Mouse (Mus musculus) kidney, adult 11 months (tissue): ENCODE data around the gene Grin3b.

Source experiments
- DNase-seq: peaks from one replicate; pipeline ENCODE4 v3.0.0; 2022

Grin3b gene

DNA sequence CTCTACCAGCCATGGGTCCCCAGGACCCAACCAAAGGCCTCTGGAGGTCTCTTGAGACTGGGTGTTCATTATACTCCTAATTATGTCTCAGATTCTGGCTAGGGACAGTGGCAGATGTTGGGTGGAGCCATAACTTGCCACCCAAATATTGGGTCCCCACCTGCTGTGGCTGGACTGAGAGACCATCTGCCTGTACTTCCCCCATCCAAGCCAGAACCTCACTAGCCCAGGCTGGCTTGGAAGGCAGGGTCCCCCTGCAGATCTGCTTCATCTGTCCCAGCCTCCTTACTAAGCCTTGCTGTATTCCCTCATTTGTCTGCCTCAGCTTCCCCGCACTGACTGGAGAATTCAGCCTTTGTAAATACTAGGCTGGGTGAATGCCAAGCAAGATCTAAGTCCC lies 2.3 kb upstream of the Grin3b start:
- no peak for DNase-seq

GRCm38 (mm10) chr10:79969124-79969568 lies 1.4 kb upstream of the Grin3b start:
- DNase-seq = peak; percentile 69

- no peak for DNase-seq
These were observed 625 bp downstream of the Grin3b start for GRCm38 (mm10) chr10:79971183-79971497.

GRCm38 (mm10) chr10:79972831-79973230 lies 2.3 kb downstream of the Grin3b start:
- DNase-seq = no peak

GRCm38 (mm10) chr10:79974087-79974486 lies 3.6 kb downstream of the Grin3b start:
- DNase-seq = no peak

- DNase-seq = no peak
These were observed 4.2 kb downstream of the Grin3b start for GRCm38 (mm10) chr10:79974668-79975067.

GRCm38 (mm10) chr10:79976071-79976721 lies 5.7 kb downstream of the Grin3b start:
- DNase-seq = no peak

DNA sequence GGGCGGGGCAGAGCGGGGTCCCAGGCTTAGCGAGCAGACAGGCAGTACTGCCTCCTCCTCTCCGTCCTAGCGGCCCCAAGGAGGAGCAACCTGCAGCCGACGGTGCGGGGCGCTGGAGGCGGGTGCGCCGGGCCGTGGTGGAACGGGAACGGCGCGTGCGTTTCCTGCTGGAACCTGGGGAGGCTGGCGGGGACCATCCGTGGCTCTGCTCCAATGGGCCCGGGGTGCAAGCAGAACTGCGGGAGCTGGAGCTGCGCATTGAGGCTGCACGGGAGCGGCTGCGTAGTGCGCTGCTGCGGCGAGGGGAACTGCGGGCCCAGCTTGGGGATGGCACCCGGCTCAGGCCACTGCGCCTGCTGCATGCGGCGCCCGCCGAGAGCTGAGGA lies 6.2 kb downstream of the Grin3b start:
- no peak for DNase-seq

DNA sequence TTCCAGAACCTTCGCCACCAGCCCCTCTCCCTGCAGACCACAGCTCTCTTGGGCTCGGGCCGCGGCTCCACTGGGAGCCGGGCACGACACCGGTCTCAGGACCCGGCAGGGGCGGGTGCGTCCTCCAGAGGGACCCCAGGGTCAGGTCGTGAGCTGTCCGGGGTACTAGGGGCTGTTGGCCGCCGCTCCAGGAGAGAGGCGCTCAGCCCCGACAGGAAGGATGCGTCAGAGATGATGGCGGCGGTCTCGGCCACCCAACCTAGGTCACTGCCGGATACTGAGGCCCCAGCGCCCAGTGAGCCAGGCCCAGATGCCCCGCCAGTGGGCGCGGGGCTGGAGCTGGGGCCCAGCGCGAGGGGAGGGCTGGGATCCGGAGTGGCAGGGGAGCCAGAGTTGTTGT lies 6.8 kb downstream of the Grin3b start:
- no peak for DNase-seq

GRCm38 (mm10) chr10:79978061-79978460 lies 7.5 kb downstream of the Grin3b start:
- DNase-seq = no peak

DNA sequence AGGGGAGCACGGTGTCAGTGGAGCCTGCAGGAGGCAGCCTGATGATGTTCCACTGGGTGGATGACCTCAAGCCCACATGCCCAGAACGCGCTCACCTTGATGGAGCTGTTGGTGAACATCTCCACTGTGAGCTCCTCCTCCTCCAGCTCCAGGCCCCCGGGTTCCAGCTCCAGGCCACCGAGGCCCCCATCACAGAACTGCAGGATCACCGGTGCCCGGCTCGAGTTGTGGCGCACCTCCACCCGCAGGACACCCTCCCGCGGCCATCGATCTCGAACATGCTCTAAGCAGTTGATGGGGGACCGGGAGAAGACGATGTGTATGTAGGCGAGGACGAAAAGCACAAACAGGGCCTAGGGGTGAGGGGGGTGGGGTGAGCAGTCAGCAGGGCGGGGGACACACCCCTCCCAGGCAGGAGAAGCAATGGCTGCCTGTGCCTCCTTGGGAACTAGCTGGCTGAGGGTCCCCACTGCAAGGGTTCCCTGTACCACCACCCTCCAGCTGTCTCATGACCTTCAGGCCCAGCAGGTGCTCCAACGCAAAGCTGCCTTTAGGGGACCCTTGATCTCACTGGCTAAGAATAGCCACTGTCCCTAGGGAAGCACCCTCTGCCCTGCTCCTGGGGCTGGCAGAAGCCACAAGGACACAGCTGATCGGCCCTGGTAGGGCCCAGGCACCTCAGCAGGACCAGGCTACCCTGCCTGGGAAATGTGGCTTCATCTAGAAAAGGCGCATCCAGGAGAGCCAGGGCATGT lies 9.1 kb downstream of the Grin3b start:
- no peak for DNase-seq

DNA sequence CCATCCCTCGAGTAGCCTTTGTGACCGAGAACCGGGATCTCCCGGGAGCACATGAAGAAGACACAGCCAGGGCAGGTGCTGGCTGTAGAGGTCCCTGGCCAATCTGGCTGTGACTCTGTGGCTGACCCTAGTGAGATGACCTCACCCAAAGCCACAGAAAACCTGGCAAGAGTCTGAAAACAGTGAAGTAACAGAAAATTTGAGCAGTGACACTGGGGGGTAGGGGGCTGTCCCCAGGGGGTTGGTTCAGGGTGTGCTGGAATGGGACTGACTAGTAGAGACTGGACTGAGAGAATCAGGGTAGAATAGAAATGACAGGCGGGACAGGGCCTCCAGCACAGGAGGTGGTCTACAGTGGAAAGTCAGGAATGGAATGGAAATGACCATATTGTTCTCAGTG lies 12.7 kb downstream of the Grin3b start:
- DNase-seq = no peak

DNA sequence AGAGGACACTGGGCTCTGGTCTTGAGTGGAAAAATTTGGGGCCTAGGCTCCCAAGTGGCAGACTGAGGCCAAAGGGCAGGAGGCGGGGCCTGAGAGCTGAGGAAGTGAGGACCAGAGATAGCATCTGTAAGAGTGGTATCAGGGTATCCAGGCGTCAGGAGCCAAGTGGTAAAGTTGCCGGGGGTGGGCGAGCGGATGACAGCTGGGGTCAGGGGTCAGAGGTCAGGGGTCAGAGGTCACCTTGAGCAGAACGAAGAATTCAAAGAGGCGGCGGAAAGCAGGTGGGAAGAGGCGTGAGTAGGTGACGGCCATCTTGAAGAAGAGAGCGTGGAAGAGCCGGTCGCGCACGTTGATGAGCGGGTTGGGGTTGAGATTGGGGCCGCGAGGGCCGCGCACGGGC lies 13.2 kb downstream of the Grin3b start:
- peak; percentile 84 for DNase-seq

DNA sequence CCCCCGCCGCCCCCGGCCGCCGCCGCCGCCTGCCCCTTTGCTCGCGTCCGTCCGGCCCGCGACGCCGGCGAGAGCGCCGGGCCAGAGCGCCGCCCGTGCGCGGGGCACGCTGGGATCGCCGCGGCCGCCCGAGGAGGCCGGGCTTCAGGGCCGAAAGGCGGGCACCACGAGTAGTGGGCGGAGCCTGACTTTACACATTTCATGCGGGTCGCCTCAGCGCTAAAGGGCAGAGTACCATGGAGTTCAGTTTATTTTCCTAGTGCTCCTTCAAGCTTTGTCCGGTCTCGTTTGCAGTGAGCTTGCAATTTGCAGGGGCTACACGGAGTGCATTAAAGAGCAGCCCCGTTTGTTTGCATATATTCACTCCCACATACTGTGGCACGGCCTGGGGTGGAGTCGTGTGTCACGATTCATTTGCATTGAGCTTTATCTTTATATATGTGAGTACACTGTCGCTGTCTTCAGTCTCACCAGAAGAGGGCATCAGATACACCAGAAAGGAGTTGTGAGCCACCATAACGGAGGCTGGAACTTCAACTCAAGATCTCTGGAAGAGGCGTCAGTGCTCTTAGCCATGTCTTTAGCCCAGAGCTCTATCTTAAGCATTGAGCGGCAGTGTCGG lies 13.8 kb downstream of the Grin3b start, which contains the start of gene Tmem259:
Gene Tmem259, minus strand, starts transcription at position 136 of the 622 bp plus-strand sequence.
- peak; percentile 88 for DNase-seq

GRCm38 (mm10) chr10:79984871-79985270 lies 14.4 kb downstream of the Grin3b start:
- DNase-seq = peak; percentile 100

DNA sequence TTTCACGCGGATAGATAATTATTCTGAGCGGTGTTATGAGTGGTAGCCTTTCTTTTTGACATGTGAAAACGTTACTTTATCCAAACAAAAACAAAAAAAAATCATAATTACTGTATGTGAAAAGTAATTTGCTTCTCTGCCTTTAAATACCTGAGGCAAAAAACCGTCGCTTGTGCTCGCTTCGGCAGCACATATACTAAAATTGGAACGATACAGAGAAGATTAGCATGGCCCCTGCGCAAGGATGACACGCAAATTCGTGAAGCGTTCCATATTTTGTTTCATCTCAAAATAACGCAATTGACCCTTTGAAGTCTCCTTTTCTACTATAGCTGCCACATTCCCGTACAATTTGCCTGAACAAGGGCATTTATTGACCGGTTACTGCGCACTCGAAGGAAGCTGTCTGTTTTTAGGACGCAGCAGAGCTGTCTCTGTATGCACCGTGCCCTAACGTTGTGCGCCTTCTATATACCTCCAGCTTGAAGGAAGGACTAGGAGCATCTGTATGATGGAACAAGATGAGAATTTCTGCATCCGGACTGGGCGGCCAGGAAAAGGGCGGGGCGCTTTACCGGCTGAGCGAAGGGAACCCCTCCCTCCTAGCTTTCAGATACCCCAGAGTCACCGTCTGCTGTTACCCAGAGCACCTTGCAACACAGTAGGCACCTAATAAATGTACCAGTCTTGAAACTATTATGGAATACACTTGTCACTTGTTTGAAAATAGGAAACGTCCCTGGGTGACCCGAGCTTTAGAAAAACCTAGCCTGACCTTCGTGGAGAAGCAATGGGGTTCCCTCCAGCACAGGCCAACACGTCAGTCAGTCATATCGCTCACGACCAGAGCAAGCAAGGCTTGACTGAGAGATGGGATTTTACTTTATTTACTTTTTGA lies 15.1 kb downstream of the Grin3b start:
- peak; percentile 74 for DNase-seq

GRCm38 (mm10) chr10:79986232-79986878 lies 15.8 kb downstream of the Grin3b start:
- DNase-seq = no peak

GRCm38 (mm10) chr10:79986963-79987362 lies 16.4 kb downstream of the Grin3b start:
- peak; percentile 81 for DNase-seq

- no peak for DNase-seq
These were observed 17.4 kb downstream of the Grin3b start for GRCm38 (mm10) chr10:79987771-79988505.

- DNase-seq = peak; percentile 63
These were observed 18.2 kb downstream of the Grin3b start, which contains the start of gene Cnn2 for GRCm38 (mm10) chr10:79988506-79989271. TSS of gene Cnn2 (plus strand) at chr10:79988584.

DNA sequence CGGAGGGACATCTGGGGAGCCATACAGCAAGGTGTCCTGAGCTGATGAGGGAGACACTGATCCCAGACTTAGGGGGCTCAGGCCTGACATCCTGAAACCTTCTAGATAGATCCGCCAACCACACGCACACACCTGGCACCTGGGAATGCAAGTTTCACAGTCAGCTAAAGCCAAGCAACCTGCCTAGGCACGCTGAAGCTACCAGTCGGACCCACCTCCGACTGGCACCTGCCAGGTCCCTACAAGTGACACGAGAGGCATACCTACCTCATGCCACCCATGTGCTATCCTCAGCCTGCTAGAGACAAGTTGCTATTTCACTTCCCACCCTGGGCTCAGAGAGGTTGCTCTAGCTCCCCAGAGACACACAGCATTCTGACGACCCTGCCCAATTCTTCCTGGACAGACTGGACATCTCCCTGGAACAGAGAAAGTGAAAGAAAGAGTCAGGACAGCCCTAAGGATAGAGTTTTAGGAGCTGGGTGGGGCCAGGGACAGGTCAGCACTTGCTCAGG lies 18.8 kb downstream of the Grin3b start:
- no peak for DNase-seq
